Mouse (Mus musculus): ENCODE results near the gene Epha7. TPM values are rescaled to one million over a fixed set of nuclear protein-coding genes. Genes with fewer than 3 reads are reported as not detected.

Gene Epha7
- polyA plus RNA-seq, 1 experiment from 2014 or later = 64.4 TPM

DNA sequence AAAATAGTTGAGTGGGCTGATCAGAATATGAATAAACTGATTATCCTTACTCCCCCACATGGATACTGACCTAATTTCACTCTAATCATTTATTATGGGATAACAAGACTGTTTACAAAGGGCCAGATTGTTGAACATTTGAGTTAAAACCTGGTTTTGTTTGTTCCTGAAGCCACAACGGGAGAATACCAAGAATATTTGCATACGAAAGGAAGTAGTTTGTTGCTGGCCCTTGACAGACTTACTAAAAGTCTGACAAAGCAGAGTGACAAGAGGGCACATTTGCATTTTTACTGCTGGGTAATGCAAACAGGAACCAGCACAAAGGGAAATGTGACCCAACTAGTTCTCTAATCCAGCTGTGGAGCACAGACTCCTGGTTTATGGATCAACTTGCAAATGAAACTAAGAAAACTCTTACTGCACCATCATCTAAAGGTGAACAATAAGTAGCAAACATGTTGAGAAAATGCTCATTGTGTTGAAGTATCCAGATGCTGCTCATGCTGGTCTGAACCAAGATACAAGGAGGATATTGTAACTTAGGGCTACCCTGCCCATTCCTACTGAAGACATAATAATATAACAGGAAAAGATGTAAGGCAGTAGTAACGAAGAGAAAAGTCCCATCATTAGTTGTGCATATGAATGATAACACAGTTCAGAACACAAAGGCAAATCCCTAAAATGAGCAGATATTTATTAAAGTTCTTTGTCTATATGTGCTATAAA lies 154.8 kb downstream of the Epha7 start:
- ATAC-seq (ENCODE audit: low FRiP score, low read depth) = no peak
- Histone ChIP-seq H3K4me2 (no peak overlapping the region), H3K27ac (replicated peaks) (no peak overlapping the region), H3K9me3 (no peaks in the 10 kb centered on the region), H3K4me3 (no peak overlapping the region), H3K9ac (no peak overlapping the region), H3K36me3 (peaks cover 5% of the 10 kb centered on the region; the same call in 1 of the 2 replicates), H3K27me3 (no peaks in the 10 kb centered on the region), H3K4me1 (replicated peaks) (no peaks in the 10 kb centered on the region)
- WGBS = 34% methylated on average over 3 of the region's 3 CpGs

DNA sequence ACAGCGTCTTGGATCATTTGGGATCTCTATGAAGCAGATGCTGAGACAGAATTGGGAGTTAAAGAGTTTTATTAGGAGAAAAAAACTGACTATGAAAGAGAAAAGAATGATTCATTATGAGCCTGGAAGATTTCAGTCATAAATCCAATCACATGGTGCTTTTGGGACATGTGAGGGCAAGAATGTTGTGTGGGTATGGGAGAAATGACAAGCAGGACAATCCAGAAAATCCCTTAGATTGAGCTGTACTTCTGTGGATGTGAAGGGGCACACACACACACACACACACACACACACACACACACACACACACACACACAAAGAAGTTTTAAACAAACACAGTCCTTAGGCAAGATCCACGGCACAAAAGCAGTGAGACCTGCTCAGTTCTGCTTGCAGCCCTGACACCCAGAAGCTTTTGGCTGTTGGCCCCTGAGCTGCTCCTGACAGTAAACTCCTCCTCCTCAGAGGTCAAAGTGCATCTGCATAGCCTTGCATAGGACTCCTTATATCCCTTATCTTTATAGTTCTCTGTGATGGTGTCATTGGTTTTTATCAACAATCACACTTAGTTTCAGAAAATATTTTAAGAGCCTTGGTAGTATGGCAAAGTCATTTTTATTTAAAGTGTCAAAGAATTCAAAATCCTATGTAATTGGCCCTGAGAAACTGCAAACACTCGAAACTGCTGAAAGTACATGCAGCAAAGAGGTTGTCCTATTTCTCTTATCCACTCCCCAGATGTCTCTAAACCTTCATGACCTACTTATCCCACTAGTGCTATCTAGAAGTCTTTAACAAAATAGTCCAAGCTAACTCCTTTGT lies 185.7 kb downstream of the Epha7 start:
- Histone ChIP-seq H3K4me2 (no peak overlapping the region), H3K9me3 (no peaks in the 10 kb centered on the region), H3K4me3 (no peak overlapping the region), H3K9ac (no peak overlapping the region), H3K27me3 (no peaks in the 10 kb centered on the region), H3K4me1 (replicated peaks) (no peaks in the 10 kb centered on the region), H3K36me3 (no peaks in the 10 kb centered on the region), H3K27ac (replicated peaks) (no peak overlapping the region)
- 67% methylated on average over 3 of the region's 3 CpGs for WGBS
- no peak for ATAC-seq (ENCODE audit: low FRiP score, low read depth)

DNA sequence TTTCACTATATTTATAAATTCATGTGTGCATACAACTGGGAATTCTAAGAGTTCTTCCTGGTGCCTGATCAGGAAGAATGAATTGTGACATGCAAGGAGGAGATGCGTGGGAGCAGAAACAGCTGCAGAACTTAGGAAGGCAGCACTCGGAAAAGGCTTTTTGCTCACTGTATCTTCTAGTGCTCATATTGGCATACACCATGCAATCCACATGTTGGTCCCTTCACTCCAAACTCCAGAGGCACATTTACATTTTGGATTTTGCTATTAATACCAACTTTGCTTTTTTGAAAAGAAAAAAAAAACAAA lies 186.3 kb downstream of the Epha7 start:
- Histone ChIP-seq H3K27me3 (no peaks in the 10 kb centered on the region), H3K9me3 (no peaks in the 10 kb centered on the region), H3K27ac (replicated peaks) (no peak overlapping the region), H3K36me3 (no peaks in the 10 kb centered on the region), H3K4me1 (replicated peaks) (no peaks in the 10 kb centered on the region), H3K9ac (no peak overlapping the region), H3K4me2 (no peak overlapping the region), H3K4me3 (no peak overlapping the region)
- no peak for ATAC-seq (ENCODE audit: low FRiP score, low read depth)
- 86% methylated on average over 2 of the region's 2 CpGs for WGBS

DNA sequence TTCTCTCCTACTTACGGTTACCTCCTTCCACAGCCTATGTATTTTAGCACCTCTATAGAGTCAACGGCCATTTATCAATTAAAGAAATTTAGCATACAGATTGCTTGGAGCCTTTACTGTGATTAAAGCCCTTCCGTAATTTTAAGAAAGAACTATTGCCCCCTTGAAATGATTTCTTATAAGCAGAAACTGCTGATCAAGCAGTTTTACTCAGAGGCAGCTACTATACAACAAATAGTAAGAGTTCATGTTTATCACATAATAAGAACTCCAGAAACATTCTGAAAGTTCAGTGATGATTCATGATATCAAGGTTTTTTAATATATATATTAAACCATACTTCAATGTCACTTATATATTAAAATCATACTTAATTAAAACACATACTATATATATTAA lies 197.4 kb downstream of the Epha7 start:
- H3K4me2 ChIP-seq = no peak overlapping the region
- no peak overlapping the region for H3K27ac ChIP-seq (replicated peaks)
- ATAC-seq (ENCODE audit: low FRiP score, low read depth) = no peak
- H3K9me3 ChIP-seq = no peaks in the 10 kb centered on the region
- no peaks in the 10 kb centered on the region for H3K4me1 ChIP-seq (replicated peaks)
- WGBS = 95% methylated on average over 3 of the region's 3 CpGs
- no peak overlapping the region for H3K4me3 ChIP-seq
- H3K9ac ChIP-seq = no peak overlapping the region
- no peaks in the 10 kb centered on the region for H3K27me3 ChIP-seq
- no peaks in the 10 kb centered on the region for H3K36me3 ChIP-seq
